Mouse (Mus musculus) embryonic facial prominence, embryonic 11.5 days (tissue): ENCODE data around the gene Phex. TPM values are rescaled to one million over a fixed set of nuclear protein-coding genes. Genes with fewer than 3 reads are reported as not detected.

Experiments
- ATAC-seq: fragments of 200-750 bp; cut with Nextera tagmentation; replicated peaks from 2 replicates; pipeline ENCODE4 v1.8.0; 2017; ENCODE audit warnings: low read depth; ENCODE audit not compliant: insufficient number of reproducible peaks, low FRiP score, low TSS enrichment
- DNase-seq: peaks from one replicate; pipeline ENCODE4 v3.0.0-alpha.2; 2015; ENCODE audit warnings: low spot score
- H3K27ac ChIP-seq: fragments of 300-500 bp; sonication (generic); replicated peaks from 2 replicates; pipeline ENCODE4 v1.5.1; 2014; ENCODE audit warnings: mild to moderate bottlenecking, low read depth, low read length, control low read depth
- H3K27me3 ChIP-seq: fragments of 300-500 bp; sonication (generic); 2 replicates; pipeline ENCODE4 v1.6.1; 2014; ENCODE audit warnings: mild to moderate bottlenecking, low read length, moderate library complexity, mixed read lengths; ENCODE audit not compliant: control insufficient read depth, insufficient read depth
- H3K36me3 ChIP-seq: fragments of 300-500 bp; sonication (generic); replicated peaks from 2 replicates; pipeline ENCODE4 v1.6.1; 2014; ENCODE audit warnings: low read depth, mild to moderate bottlenecking, low read length, moderate library complexity, mixed read lengths; ENCODE audit not compliant: control insufficient read depth, insufficient read depth
- H3K4me1 ChIP-seq: fragments of 300-500 bp; sonication (generic); 2 replicates; pipeline ENCODE4 v1.6.1; 2014; ENCODE audit warnings: low read length, mixed read lengths; ENCODE audit not compliant: control insufficient read depth, insufficient read depth
- H3K4me2 ChIP-seq: fragments of 300-500 bp; sonication (generic); 2 replicates; pipeline ENCODE4 v1.6.1; 2014; ENCODE audit warnings: low read depth, mild to moderate bottlenecking, control low read depth, low read length, moderate library complexity
- H3K4me3 ChIP-seq: fragments of 300-500 bp; sonication (generic); 2 replicates; pipeline ENCODE4 v1.5.1; 2014; ENCODE audit warnings: low read depth, low read length, control low read depth
- H3K9ac ChIP-seq: fragments of 300-500 bp; sonication (generic); replicated peaks from 2 replicates; pipeline ENCODE4 v1.6.1; 2014; ENCODE audit warnings: mild to moderate bottlenecking, control low read depth, low read length
- H3K9me3 ChIP-seq: fragments of 300-500 bp; sonication (generic); replicated peaks from 2 replicates; pipeline ENCODE4 v1.6.1; 2016; ENCODE audit warnings: mild to moderate bottlenecking, low read length, inconsistent platforms, mixed read lengths; ENCODE audit not compliant: control insufficient read depth
- WGBS: fragments of 180-500 bp; shearing (Covaris S2); extraction: QIAGEN DNeasy Blood & Tissue Kit; methylation state at CpG from one replicate; pipeline ENCODE4 v1.1.7; 2014; 5-methylcytosine and 5-hydroxymethylcytosine counted together
- microRNA-seq: library from miRNA; unstranded; fragments of <30 nt; microRNA quantifications from one replicate; pipeline ENCODE4, GENCODE M21; 2016; ENCODE audit warnings: borderline number of aligned reads
- polyA plus RNA-seq: library from polyadenylated mRNA; unstranded; fragments of >200 nt; fragmentation: Nextera tagmentation; extraction: Ambion mirVana; gene quantifications from 2 replicates; pipeline ENCODE4 v1.2.1, GENCODE M21; 2014

Phex gene
- polyA plus RNA-seq, 1 experiment from 2014 or later = 0.76 TPM

GRCm38 (mm10) chrX:157139601-157140000, 275.5 kb downstream of the Phex start:
- no peaks in the 10 kb centered on the region for H3K4me1 ChIP-seq
- H3K27ac ChIP-seq = no peak overlapping the region
- H3K27me3 ChIP-seq = no peaks in the 10 kb centered on the region
- DNase-seq = peak; percentile 4
- ATAC-seq = no peak
- no peaks in the 10 kb centered on the region for H3K36me3 ChIP-seq
- H3K4me2 ChIP-seq = no peak overlapping the region
- no peak overlapping the region for H3K4me3 ChIP-seq
- H3K9ac ChIP-seq = no peak overlapping the region
- 51% methylated on average over 6 of the region's 6 CpGs for WGBS
- no peaks in the 10 kb centered on the region for H3K9me3 ChIP-seq

Small RNA genes within 50 kb of the gene (microRNA-seq; reads per million reads assigned to microRNA genes)
- gene Gm23798 = not detected

Other genes with a start within 250 kb of the Phex start
- 108 and 121 TPM in 2 replicates for gene Sms, start 77.0 kb upstream of the Phex start, polyA plus RNA-seq
- 6.5 and 8.4 TPM in 2 replicates for gene Yy2, start 153.7 kb upstream of the Phex start, polyA plus RNA-seq
- gene Mbtps2, start 183.4 kb upstream of the Phex start, polyA plus RNA-seq = 24.7 and 27.0 TPM in 2 replicates